Mouse (Mus musculus): ENCODE measurements around the gene Slc35d1. TPM values are rescaled to one million over a fixed set of nuclear protein-coding genes. Genes with fewer than 3 reads are reported as not detected.

Gene Slc35d1
- polyA plus RNA-seq, 2 experiments = 4.4 to 5.5 TPM

DNA sequence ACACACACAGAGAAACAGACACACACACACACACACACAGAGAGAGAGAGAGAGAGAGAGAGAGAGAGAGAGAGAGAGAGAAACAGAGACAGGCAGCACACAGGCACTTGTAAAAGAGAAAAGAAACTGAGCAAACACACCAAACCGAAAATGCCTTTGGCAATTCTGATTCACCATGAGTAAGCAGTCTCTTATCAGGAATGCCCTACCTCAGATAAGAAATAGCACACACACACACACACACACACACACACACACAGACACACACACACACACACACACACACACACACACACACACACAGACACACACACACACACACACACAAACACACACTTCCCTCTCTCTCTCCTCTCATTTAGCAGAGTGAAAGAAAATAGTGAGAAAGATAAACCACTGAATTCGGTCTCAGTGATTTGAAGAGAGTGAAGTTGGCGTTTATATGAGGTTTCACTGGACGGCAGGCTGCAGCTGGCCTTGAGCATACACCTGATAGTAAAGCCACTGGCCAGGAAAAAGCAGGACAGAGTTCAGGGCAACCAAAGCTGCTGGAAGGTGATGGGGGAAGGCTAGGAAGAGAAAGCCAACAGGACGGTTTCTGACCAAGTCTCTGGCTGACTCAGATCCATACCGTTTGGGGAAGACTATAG, 34.6 kb upstream of the Slc35d1 start:
- H3K27ac ChIP-seq = no peak overlapping the region
- H3K27me3 ChIP-seq (ENCODE audit: control insufficient read depth, insufficient read depth, low read length) = no peaks in the 10 kb centered on the region
- ATAC-seq (ENCODE audit: insufficient read depth) (no peak), DNase-seq (ENCODE audit: low read depth in 3 of 3, low spot score in 3 of 3) (no peak)
- H3K4me1 ChIP-seq (replicated peaks; ENCODE audit: control insufficient read depth in 2 of 2, insufficient read depth in 2 of 2, low read length in 1 of 2) = no peaks in the 10 kb centered on the region; a peak in 1 of 4 replicates
- H3K36me3 ChIP-seq (replicated peaks; ENCODE audit: control insufficient read depth, insufficient read depth, low read depth) = no peaks in the 10 kb centered on the region
- H3K9me3 ChIP-seq (ENCODE audit: control insufficient read depth, low read length) = no peaks in the 10 kb centered on the region
- no peak overlapping the region for H3K4me2 ChIP-seq (ENCODE audit: low read depth)
- H3K9ac ChIP-seq (replicated peaks) = no peak overlapping the region
- 32% methylated on average over 6 of the region's 6 CpGs for WGBS (ENCODE audit: insufficient replicate concordance)
- H3K4me3 ChIP-seq (ENCODE audit: insufficient read depth in 1 of 2, low read depth in 2 of 2, low read length in 2 of 2) = no peak overlapping the region
- TF ChIP-seq CTCF (IDR thresholded peaks at IDR 0.05; ENCODE audit: low read depth) (no peak), EP300 (IDR thresholded peaks at IDR 0.05; ENCODE audit: low read depth) (no peak)

DNA sequence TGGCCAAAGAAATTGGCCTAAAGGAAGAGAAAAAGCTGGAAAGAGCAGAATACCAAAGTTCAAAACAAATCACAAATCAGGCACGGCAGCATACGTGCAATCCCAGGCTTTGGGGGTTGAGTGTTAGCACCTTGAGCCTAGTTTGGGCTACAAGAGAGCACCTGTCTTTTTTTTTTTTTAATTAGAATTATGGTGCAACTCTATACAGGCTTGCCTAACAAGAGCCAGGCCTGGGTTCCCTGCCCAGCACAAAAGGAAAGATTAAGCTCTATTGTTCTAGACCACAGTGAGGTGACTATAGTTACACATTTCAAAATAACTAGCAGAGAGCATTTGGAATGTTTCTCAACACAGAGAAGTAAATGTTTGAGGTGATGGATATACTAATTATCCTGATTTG, 32.8 kb upstream of the Slc35d1 start:
- Histone ChIP-seq H3K4me1 (replicated peaks; ENCODE audit: control insufficient read depth in 2 of 2, insufficient read depth in 2 of 2, low read length in 1 of 2) (no peaks in the 10 kb centered on the region; a peak in 1 of 4 replicates), H3K4me3 (ENCODE audit: insufficient read depth in 1 of 2, low read depth in 2 of 2, low read length in 2 of 2) (no peak overlapping the region), H3K27me3 (ENCODE audit: control insufficient read depth, insufficient read depth, low read length) (no peaks in the 10 kb centered on the region), H3K27ac (no peak overlapping the region), H3K9me3 (ENCODE audit: control insufficient read depth, low read length) (no peaks in the 10 kb centered on the region), H3K36me3 (replicated peaks; ENCODE audit: control insufficient read depth, insufficient read depth, low read depth) (no peaks in the 10 kb centered on the region), H3K4me2 (ENCODE audit: low read depth) (no peak overlapping the region), H3K9ac (replicated peaks) (no peak overlapping the region)
- TF ChIP-seq CTCF (IDR thresholded peaks at IDR 0.05; ENCODE audit: low read depth) (no peak), EP300 (IDR thresholded peaks at IDR 0.05; ENCODE audit: low read depth) (no peak)
- no peak for ATAC-seq (ENCODE audit: insufficient read depth)
- WGBS (ENCODE audit: insufficient replicate concordance) = 65% methylated on average over 2 of the region's 2 CpGs
- DNase-seq (ENCODE audit: low read depth in 3 of 3, low spot score in 3 of 3) = no peak

DNA sequence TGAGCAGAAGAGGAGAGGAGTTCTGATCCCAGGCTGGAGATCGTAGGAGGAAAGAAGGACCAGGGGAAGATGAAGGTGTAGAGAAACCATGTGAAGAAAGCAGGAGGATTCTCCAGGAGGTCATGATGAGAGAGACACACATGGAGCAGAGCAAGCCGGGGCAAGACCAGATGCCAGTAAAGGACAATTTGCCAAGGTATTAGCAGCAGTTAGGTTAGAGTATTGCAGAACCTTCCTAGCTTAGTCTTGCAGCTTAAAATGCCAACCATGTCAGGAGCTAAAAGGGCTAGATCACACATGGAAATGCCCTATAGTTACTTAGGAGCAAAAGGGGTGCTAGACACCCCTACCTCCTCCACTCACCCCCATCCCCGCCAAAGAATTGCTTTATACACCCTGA, 32.3 kb upstream of the Slc35d1 start:
- H3K36me3 ChIP-seq (replicated peaks; ENCODE audit: control insufficient read depth, insufficient read depth, low read depth) = no peaks in the 10 kb centered on the region
- H3K4me3 ChIP-seq (ENCODE audit: insufficient read depth in 1 of 2, low read depth in 2 of 2, low read length in 2 of 2) = no peak overlapping the region
- H3K27ac ChIP-seq = no peak overlapping the region
- TF ChIP-seq EP300 (IDR thresholded peaks at IDR 0.05; ENCODE audit: low read depth) (no peak), CTCF (IDR thresholded peaks at IDR 0.05; ENCODE audit: low read depth) (no peak)
- no peaks in the 10 kb centered on the region; a peak in 1 of 4 replicates for H3K4me1 ChIP-seq (replicated peaks; ENCODE audit: control insufficient read depth in 2 of 2, insufficient read depth in 2 of 2, low read length in 1 of 2)
- no peaks in the 10 kb centered on the region for H3K27me3 ChIP-seq (ENCODE audit: control insufficient read depth, insufficient read depth, low read length)
- no peak overlapping the region for H3K9ac ChIP-seq (replicated peaks)
- no peaks in the 10 kb centered on the region for H3K9me3 ChIP-seq (ENCODE audit: control insufficient read depth, low read length)
- DNase-seq (ENCODE audit: low read depth in 3 of 3, low spot score in 3 of 3) (no peak), ATAC-seq (ENCODE audit: insufficient read depth) (no peak)
- WGBS (ENCODE audit: insufficient replicate concordance) = 64% methylated on average over 3 of the region's 3 CpGs
- no peak overlapping the region for H3K4me2 ChIP-seq (ENCODE audit: low read depth)

DNA sequence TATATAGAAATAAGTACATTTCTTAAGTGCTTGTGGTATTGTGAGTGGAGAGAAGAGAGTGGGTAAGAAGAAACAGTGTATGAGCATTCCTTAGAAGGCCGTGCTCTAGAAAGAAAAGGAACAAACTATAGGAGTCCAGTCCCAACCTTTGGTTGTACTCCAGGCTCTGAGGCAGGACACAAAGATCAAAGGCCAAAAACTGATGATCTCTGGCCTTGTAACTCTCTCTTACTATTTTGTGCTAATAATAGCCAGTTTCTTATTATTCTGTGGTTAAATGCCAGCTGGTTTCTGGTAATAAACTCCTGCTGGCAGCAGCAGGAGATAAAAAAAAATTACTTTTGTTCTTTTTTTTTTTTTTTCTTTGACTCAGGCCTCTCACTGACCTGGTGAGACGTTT, 17.2 kb upstream of the Slc35d1 start:
- WGBS (ENCODE audit: insufficient replicate concordance) = 52% methylated on average over 2 of the region's 2 CpGs
- ATAC-seq (ENCODE audit: insufficient read depth) (no peak), DNase-seq (ENCODE audit: low read depth in 3 of 3, low spot score in 3 of 3) (no peak)
- TF ChIP-seq EP300 (IDR thresholded peaks at IDR 0.05; ENCODE audit: low read depth) (no peak), CTCF (IDR thresholded peaks at IDR 0.05; ENCODE audit: low read depth) (no peak)
- Histone ChIP-seq H3K36me3 (replicated peaks; ENCODE audit: control insufficient read depth, insufficient read depth, low read depth) (no peaks in the 10 kb centered on the region), H3K9me3 (ENCODE audit: control insufficient read depth, low read length) (no peaks in the 10 kb centered on the region), H3K4me1 (replicated peaks; ENCODE audit: control insufficient read depth in 2 of 2, insufficient read depth in 2 of 2, low read length in 1 of 2) (no peaks in the 10 kb centered on the region), H3K27ac (no peak overlapping the region), H3K27me3 (ENCODE audit: control insufficient read depth, insufficient read depth, low read length) (no peaks in the 10 kb centered on the region), H3K9ac (replicated peaks) (no peak overlapping the region), H3K4me2 (ENCODE audit: low read depth) (no peak overlapping the region), H3K4me3 (ENCODE audit: insufficient read depth in 1 of 2, low read depth in 2 of 2, low read length in 2 of 2) (no peak overlapping the region)

DNA sequence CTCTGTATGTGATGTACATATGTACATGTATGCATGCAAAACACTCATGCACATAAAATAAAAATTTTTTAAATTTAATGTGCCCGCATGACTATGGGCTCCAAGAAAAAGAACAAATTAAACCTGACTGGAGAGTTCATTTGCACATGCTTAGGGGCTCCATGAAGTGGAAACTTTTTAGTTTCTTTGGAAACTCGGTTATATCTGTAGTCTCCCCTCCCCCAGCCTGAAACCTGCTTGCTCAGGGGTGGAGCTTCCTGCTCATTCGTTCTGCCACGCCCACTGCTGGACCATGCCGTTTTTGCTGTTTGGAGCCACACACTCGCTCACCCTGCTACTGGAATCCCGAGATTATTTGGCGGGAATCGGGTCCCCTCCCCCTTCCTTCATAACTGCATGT, 7.9 kb upstream of the Slc35d1 start:
- ATAC-seq (ENCODE audit: insufficient read depth) (no peak), DNase-seq (ENCODE audit: low read depth in 3 of 3, low spot score in 3 of 3) (no peak)
- no peak for TF ChIP-seq EP300 (IDR thresholded peaks at IDR 0.05; ENCODE audit: low read depth)
- no peak for TF ChIP-seq CTCF (IDR thresholded peaks at IDR 0.05; ENCODE audit: low read depth)
- Histone ChIP-seq H3K27me3 (ENCODE audit: control insufficient read depth, insufficient read depth, low read length) (no peaks in the 10 kb centered on the region), H3K4me2 (ENCODE audit: low read depth) (no peak overlapping the region), H3K9me3 (ENCODE audit: control insufficient read depth, low read length) (no peaks in the 10 kb centered on the region), H3K27ac (no peak overlapping the region), H3K4me3 (ENCODE audit: insufficient read depth in 1 of 2, low read depth in 2 of 2, low read length in 2 of 2) (no peak overlapping the region), H3K4me1 (replicated peaks; ENCODE audit: control insufficient read depth in 2 of 2, insufficient read depth in 2 of 2, low read length in 1 of 2) (peaks cover 0 to 4% of the 10 kb centered on the region in 2 experiments; a peak in 2 of 4 replicates), H3K9ac (replicated peaks) (no peak overlapping the region), H3K36me3 (replicated peaks; ENCODE audit: control insufficient read depth, insufficient read depth, low read depth) (no peaks in the 10 kb centered on the region)
- WGBS (ENCODE audit: insufficient replicate concordance) = 18% methylated on average over 9 of the region's 9 CpGs

Data from liver, embryonic 14.5 days (tissue).